Mouse (Mus musculus) urinary bladder, postnatal 25 days (tissue): Measurements from ENCODE around the gene Fam189a2.

Source experiments
- DNase-seq: peaks from one replicate; pipeline ENCODE4 v3.0.0; 2022; ENCODE audit warnings: low spot score

The Fam189a2 gene

DNA sequence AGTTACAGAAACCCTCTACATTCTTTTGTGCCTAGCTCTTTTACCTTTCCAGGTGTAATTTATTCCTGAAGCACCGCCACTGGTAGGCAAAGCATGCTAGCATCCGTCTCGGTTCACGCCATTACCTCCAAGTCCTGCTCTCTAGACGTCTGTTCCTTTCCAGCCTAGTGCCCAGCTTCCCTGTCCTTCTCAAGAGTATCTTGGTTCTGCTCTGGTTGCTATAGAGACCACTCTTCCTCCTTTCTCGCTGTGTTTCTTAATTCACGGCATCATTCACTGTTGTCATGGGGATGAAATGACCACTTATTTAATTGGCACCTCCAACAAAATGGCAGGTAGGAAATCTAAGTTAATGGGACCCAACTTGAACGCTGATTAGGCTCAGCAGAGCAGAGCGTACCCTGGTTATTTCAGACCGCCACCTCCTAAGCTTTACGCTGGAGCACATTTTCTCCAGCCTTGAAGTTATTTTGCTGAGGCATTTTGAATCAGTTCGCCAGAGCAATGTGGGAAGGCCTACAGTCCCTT lies 89.3 kb downstream of the Fam189a2 start:
- DNase-seq: no peak

GRCm38 (mm10) chr19:23930826-23931225 lies 100.0 kb downstream of the Fam189a2 start:
- no peak for DNase-seq

- no peak for DNase-seq
These were observed 105.3 kb downstream of the Fam189a2 start for GRCm38 (mm10) chr19:23925541-23925940.

DNA sequence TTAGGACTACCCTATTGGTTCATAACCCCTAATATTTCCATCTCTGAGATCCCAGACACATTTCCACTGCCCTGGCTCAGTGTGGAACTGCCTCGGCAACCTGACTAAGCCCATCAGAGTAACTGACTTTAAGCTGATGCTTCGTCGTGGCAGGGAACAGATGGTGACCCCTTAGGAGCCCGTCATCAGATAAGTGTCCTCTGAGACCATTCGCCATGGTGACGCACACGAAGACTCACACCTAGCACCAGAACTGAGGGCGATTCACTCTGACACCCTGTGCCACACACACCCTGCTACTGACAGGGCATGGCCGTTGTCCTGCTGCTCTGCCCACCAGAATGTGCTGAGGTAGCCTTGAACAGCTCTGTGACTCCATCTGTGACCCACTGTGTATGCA lies 106.0 kb downstream of the Fam189a2 start:
- no peak for DNase-seq

- DNase-seq: no peak
These were observed 106.8 kb downstream of the Fam189a2 start for GRCm38 (mm10) chr19:23924057-23924456.
